Mouse (Mus musculus) midbrain, embryonic 12.5 days (tissue): ENCODE data around the gene Vwa5b2. TPM values are rescaled to one million over a fixed set of nuclear protein-coding genes. Genes with fewer than 3 reads are reported as not detected.

ENCODE experiments used
- ATAC-seq: fragments of 200-750 bp; cut with Nextera tagmentation; 2 replicates; pipeline ENCODE4 v1.8.0; 2017; ENCODE audit warnings: low read depth, moderate TSS enrichment, moderate library complexity; ENCODE audit not compliant: low FRiP score
- H3K27ac ChIP-seq: fragments of 300-500 bp; sonication (generic); replicated peaks from 2 replicates; pipeline ENCODE4 v1.5.1; 2016; ENCODE audit warnings: mild to moderate bottlenecking
- H3K27me3 ChIP-seq: fragments of 300-500 bp; sonication (generic); 2 replicates; pipeline ENCODE4 v1.6.1; 2016; ENCODE audit warnings: mild to moderate bottlenecking
- H3K36me3 ChIP-seq: fragments of 300-500 bp; sonication (generic); 2 replicates; pipeline ENCODE4 v1.6.1; 2016
- H3K4me1 ChIP-seq: fragments of 300-500 bp; sonication (generic); 2 replicates; pipeline ENCODE4 v1.6.1; 2016
- H3K4me2 ChIP-seq: fragments of 300-500 bp; sonication (generic); replicated peaks from 2 replicates; pipeline ENCODE4 v1.6.1; 2016; ENCODE audit warnings: mild to moderate bottlenecking, moderate library complexity
- H3K4me3 ChIP-seq: fragments of 300-500 bp; sonication (generic); 2 replicates; pipeline ENCODE4 v1.5.1; 2016; ENCODE audit warnings: mild to moderate bottlenecking
- H3K9ac ChIP-seq: fragments of 300-500 bp; sonication (generic); replicated peaks from 2 replicates; pipeline ENCODE4 v1.6.1; 2016; ENCODE audit warnings: mild to moderate bottlenecking, moderate library complexity
- H3K9me3 ChIP-seq: fragments of 300-500 bp; sonication (generic); 2 replicates; pipeline ENCODE4 v1.6.1; 2016; ENCODE audit warnings: mild to moderate bottlenecking
- WGBS: fragments of 180-500 bp; shearing (Covaris S2); methylation state at CpG from one replicate; pipeline ENCODE4 v1.1.7; 2016; 5-methylcytosine and 5-hydroxymethylcytosine counted together
- microRNA counts: library from miRNA; unstranded; fragments of <30 nt; microRNA quantifications from one replicate; lab custom pipeline; 2017
- microRNA-seq: library from miRNA; unstranded; fragments of <30 nt; microRNA quantifications from one replicate; pipeline ENCODE4, GENCODE M21; 2017
- polyA plus RNA-seq: library from polyadenylated mRNA; unstranded; fragments of >200 nt; fragmentation: Nextera tagmentation; extraction: Ambion mirVana; gene quantifications from 2 replicates; pipeline ENCODE4 v1.2.1, GENCODE M21; 2016

The Vwa5b2 gene
- polyA plus RNA-seq, 1 experiment from 2014 or later: 7.5 TPM

- WGBS: 3% methylated on average over 8 of the region's 8 CpGs
- no peak overlapping the region for H3K27ac ChIP-seq
- H3K9me3 ChIP-seq: no peaks in the 10 kb centered on the region
- H3K27me3 ChIP-seq: no peaks in the 10 kb centered on the region
- no peaks in the 10 kb centered on the region for H3K4me1 ChIP-seq
- ATAC-seq: peak; percentile 66; the same call in 1 of the 2 replicates
- H3K36me3 ChIP-seq: no peaks in the 10 kb centered on the region
- H3K9ac ChIP-seq: no peak overlapping the region
- H3K4me3 ChIP-seq: no peak overlapping the region
- no peak overlapping the region for H3K4me2 ChIP-seq
Measured at GRCm38 (mm10) chr16:20642161-20642560, 52.9 kb downstream of the Vwa5b2 start.

DNA sequence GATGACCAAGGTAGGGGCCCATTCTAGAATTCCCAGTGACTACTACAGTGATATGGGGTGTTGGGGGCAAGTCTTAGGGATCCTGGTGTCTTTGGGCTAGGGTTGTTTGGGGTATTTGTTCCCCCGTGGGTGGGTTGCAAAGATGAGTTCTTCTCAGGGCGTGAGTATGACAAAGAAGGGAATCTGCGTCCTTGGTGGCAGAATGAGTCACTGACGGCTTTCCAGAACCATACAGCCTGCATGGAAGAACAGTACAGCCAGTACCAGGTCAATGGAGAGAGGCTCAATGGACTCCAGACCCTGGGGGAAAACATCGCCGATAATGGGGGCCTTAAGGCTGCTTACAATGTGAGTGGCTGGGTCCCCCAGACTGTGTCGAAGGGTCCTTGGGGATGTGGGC, 54.6 kb downstream of the Vwa5b2 start:
- no peak for ATAC-seq
- no peaks in the 10 kb centered on the region for H3K27me3 ChIP-seq
- no peak overlapping the region for H3K9ac ChIP-seq
- H3K4me3 ChIP-seq: no peak overlapping the region
- no peaks in the 10 kb centered on the region for H3K4me1 ChIP-seq
- 86% methylated on average over 7 of the region's 7 CpGs for WGBS
- no peak overlapping the region for H3K27ac ChIP-seq
- H3K4me2 ChIP-seq: no peak overlapping the region
- H3K36me3 ChIP-seq: no peaks in the 10 kb centered on the region
- no peaks in the 10 kb centered on the region for H3K9me3 ChIP-seq

DNA sequence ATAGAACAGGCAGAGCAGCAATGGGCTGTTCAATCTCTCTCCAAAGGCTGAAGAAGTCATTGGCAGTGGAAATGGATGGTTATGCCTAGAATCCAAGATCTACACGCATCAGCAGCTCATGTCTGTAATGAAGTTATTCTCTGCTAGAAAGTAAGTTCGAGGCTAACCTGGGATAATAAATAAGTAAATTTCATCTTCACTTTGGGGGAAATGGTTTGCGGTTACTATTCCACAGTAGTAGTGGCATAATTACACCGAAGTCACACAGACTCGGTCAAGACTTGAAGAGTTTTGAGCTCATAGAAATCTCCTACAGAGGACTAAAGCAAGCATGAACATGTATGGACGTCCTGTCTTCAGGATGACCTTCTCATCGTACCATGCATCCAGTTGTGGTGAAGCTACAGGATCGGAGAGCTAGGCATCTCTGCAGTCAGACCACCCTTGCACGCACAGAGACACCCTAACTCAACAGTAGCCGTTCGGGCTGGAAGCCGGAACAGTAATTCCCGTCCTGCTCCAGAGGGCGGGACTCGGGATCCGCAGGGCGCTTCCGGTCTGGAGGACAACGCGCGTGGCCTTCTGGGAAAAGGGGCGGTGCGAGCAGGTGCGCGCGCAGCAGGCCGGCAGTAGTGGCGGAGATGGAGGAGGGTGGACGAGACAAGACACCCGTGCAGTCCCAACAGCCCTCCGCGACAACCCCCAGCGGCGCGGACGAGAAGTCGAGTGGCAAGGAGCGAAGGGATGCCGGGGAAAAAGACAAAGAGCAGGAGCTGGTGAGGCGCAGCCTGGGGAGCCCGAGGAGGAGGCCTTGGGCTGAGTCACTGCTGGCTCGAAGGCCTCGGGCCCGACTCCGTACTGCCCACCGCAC, 62.0 kb downstream of the Vwa5b2 start, which contains the start of gene Psmd2:
Psmd2 (plus strand) TSS at position 577 of the 871 bp plus-strand sequence.
- no peaks in the 10 kb centered on the region for H3K27me3 ChIP-seq
- no peaks in the 10 kb centered on the region for H3K9me3 ChIP-seq
- peak; percentile 97 for ATAC-seq
- H3K9ac ChIP-seq: peak within 1 kb of the TSS; percentile 90
- H3K4me1 ChIP-seq: peaks cover 19% of the 10 kb centered on the region
- peak within 1 kb of the TSS; percentile 94 for H3K4me2 ChIP-seq
- H3K36me3 ChIP-seq: peaks cover 24% of the 10 kb centered on the region
- WGBS: 3% methylated on average over 46 of the region's 46 CpGs
- peak within 1 kb of the TSS; percentile 75 for H3K27ac ChIP-seq
- peak within 1 kb of the TSS; percentile 91 for H3K4me3 ChIP-seq

DNA sequence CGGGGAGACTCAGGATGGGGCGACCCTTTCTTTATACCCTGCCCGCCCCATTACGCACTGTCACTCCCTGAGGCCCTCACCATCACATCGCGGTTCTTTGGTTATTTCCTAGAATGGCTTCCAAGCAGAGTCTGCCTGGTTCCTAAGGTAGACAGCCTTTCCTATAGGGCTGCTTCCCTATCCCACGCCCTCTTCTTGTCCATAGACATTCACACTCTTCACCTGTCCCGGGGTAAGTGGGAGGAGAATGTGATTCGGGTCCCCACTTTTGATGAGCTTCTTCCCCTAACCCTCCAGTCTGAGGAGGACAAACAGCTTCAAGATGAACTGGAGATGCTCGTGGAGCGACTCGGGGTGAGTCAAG, 62.7 kb downstream of the Vwa5b2 start:
- WGBS: 12% methylated on average over 12 of the region's 12 CpGs
- Histone ChIP-seq H3K4me2 (peak overlapping the region; percentile 94), H3K4me1 (peaks cover 19% of the 10 kb centered on the region), H3K9ac (peak overlapping the region; percentile 90), H3K27me3 (no peaks in the 10 kb centered on the region), H3K9me3 (no peaks in the 10 kb centered on the region), H3K4me3 (peak overlapping the region; percentile 91), H3K27ac (0 out of 2 replicates have a peak overlapping the region, but pooled peaks have one; percentile 75), H3K36me3 (peaks cover 30% of the 10 kb centered on the region)
- no peak for ATAC-seq

- 0 out of 2 replicates have a peak overlapping the region, but pooled peaks have one; percentile 91 for H3K4me3 ChIP-seq
- no peak overlapping the region for H3K9ac ChIP-seq
- H3K27ac ChIP-seq: no peak overlapping the region
- peaks cover 44% of the 10 kb centered on the region for H3K36me3 ChIP-seq
- H3K27me3 ChIP-seq: no peaks in the 10 kb centered on the region
- peaks cover 19% of the 10 kb centered on the region for H3K4me1 ChIP-seq
- ATAC-seq: no peak
- no peaks in the 10 kb centered on the region for H3K9me3 ChIP-seq
- 53% methylated on average over 2 of the region's 2 CpGs for WGBS
- peak overlapping the region; percentile 94; the same call in 1 of the 2 replicates for H3K4me2 ChIP-seq
Measured at GRCm38 (mm10) chr16:20653315-20653714, 64.0 kb downstream of the Vwa5b2 start.

MicroRNAs encoded within 50 kb of the gene (microRNA counts, 519-probe panel; counts per million panel counts)
- 4,484 counts per million, percentile 33 among the panel's probes with 10 or more counts for microRNA mmu-miR-1224 (lab: Ali Mortazavi, UCI)

Small RNAs within 50 kb of the gene (microRNA-seq; reads per million reads assigned to microRNA genes)
- gene Mir1224: 20.9 reads per million, percentile 33 among the genes with 10 or more reads in this experiment

Other genes with a start within 250 kb of the Vwa5b2 start
- 122 and 138 TPM in 2 replicates for gene Abcc5, start 163.1 kb upstream of the Vwa5b2 start, polyA plus RNA-seq
- gene Eif2b5, start 90.7 kb upstream of the Vwa5b2 start, polyA plus RNA-seq: 120 and 136 TPM in 2 replicates
- 49.1 and 52.6 TPM in 2 replicates for gene Dvl3, start 72.5 kb upstream of the Vwa5b2 start, polyA plus RNA-seq
- gene Ap2m1, start 54.0 kb upstream of the Vwa5b2 start, polyA plus RNA-seq: 906 and 914 TPM in 2 replicates
- 76.5 and 77.9 TPM in 2 replicates for gene Abcf3, start 40.9 kb upstream of the Vwa5b2 start, polyA plus RNA-seq
- 19.0 and 22.1 TPM in 2 replicates for gene Eef1akmt4, start 22.1 kb downstream of the Vwa5b2 start, polyA plus RNA-seq
- 0.45 TPM in 1 of 2 replicates, not detected in the other for gene Gm49333, start 22.1 kb downstream of the Vwa5b2 start, polyA plus RNA-seq
- gene Alg3, start 22.3 kb downstream of the Vwa5b2 start, polyA plus RNA-seq: 42.6 TPM in 2 replicates
- gene Camk2n2, start 31.8 kb downstream of the Vwa5b2 start, polyA plus RNA-seq: 8.8 and 9.8 TPM in 2 replicates
- 7.8 and 9.7 TPM in 2 replicates for gene Ece2, start 40.4 kb downstream of the Vwa5b2 start, polyA plus RNA-seq
- 432 and 443 TPM in 2 replicates for gene Psmd2, start 62.2 kb downstream of the Vwa5b2 start, polyA plus RNA-seq
- gene Eif4g1, start 78.8 kb downstream of the Vwa5b2 start, polyA plus RNA-seq: 191 and 210 TPM in 2 replicates
- 17.9 and 18.0 TPM in 2 replicates for gene Fam131a, start 103.8 kb downstream of the Vwa5b2 start, polyA plus RNA-seq
- gene Polr2h, start 128.2 kb downstream of the Vwa5b2 start, polyA plus RNA-seq: 84.5 and 87.6 TPM in 2 replicates
- 30.7 and 32.8 TPM in 2 replicates for gene Clcn2, start 128.3 kb downstream of the Vwa5b2 start, polyA plus RNA-seq
- 4.8 and 5.3 TPM in 2 replicates for gene Chrd, start 143.7 kb downstream of the Vwa5b2 start, polyA plus RNA-seq
- 0.43 and 0.63 TPM in 2 replicates for gene Thpo, start 145.0 kb downstream of the Vwa5b2 start, polyA plus RNA-seq